Mouse (Mus musculus): ENCODE data around the gene Lama4. TPM values are rescaled to one million over a fixed set of nuclear protein-coding genes. Genes with fewer than 3 reads are reported as not detected.

Gene Lama4
- total and polyA plus RNA-seq, 3 experiments, result not detected

- Histone ChIP-seq H3K36me3 (ENCODE audit: control insufficient read depth in 1 of 2, insufficient read depth in 2 of 2, low read length in 2 of 2) (no peaks in the 10 kb centered on the region), H3K27me3 (ENCODE audit: control insufficient read depth in 1 of 2, insufficient read depth in 2 of 2, low read length in 2 of 2) (no peaks in the 10 kb centered on the region), H3K9me3 (replicated peaks; ENCODE audit: insufficient read depth, low read length) (no peaks in the 10 kb centered on the region), H3K27ac (ENCODE audit: control insufficient read depth, low read depth, low read length) (no peak overlapping the region), H3K4me1 (ENCODE audit: control insufficient read depth in 1 of 2, insufficient read depth in 2 of 2, low read length in 2 of 2) (no peaks in the 10 kb centered on the region), H3K4me3 (ENCODE audit: control insufficient read depth in 1 of 2, insufficient read depth in 1 of 2, low read depth in 2 of 2, low read length in 2 of 2) (no peak overlapping the region), H3K79me2 (ENCODE audit: control insufficient read depth, insufficient read depth, low read length, poor library complexity) (no peaks in the 10 kb centered on the region), H3K9ac (ENCODE audit: control insufficient read depth, low read depth, low read length, poor library complexity, severe bottlenecking) (no peak overlapping the region)
- DNase-seq (ENCODE audit: low read depth, low spot score), result no peak
- TF ChIP-seq MAFK (IDR thresholded peaks at IDR 0.05; ENCODE audit: borderline replicate concordance, low read depth, low read length) (no peak), MYB (IDR thresholded peaks at IDR 0.05; ENCODE audit: low read depth, low read length) (no peak), POLR2A (IDR thresholded peaks at IDR 0.05; ENCODE audit: control insufficient read depth in 1 of 2, insufficient read depth in 1 of 2, low read depth in 1 of 2, low read length in 2 of 2, poor library complexity in 1 of 2) (no peak), ETS1 (IDR thresholded peaks at IDR 0.05; ENCODE audit: low read depth, low read length) (no peak), MYC (IDR thresholded peaks at IDR 0.05; ENCODE audit: low read depth, low read length) (no peak), RCOR1 (IDR thresholded peaks at IDR 0.05; ENCODE audit: low read depth, low read length) (no peak)
These were observed 61.2 kb downstream of the Lama4 start for GRCm38 (mm10) chr10:39026529-39026928.

DNA sequence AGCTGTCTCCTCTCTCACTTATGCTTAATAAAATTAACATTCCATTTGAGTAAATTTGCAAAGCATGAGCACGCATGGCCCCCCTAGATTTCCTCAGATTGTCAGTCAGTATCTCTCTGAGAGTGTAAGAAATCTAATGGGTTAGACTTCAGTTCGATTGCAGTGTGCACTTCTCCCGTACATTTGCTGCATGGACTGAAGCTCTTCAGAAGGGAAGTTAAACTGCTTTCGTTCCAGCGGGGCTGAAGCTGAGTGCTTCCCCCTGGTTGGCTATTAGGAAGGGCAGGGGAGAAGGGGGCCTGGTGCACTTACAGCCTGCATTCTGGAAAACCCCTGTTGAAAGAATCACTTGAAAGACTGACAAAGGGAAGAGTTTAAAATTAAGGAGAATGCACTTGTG, 61.7 kb downstream of the Lama4 start:
- Histone ChIP-seq H3K27me3 (ENCODE audit: control insufficient read depth in 1 of 2, insufficient read depth in 2 of 2, low read length in 2 of 2) (no peaks in the 10 kb centered on the region), H3K36me3 (ENCODE audit: control insufficient read depth in 1 of 2, insufficient read depth in 2 of 2, low read length in 2 of 2) (no peaks in the 10 kb centered on the region)
- TF ChIP-seq ZC3H11A (IDR thresholded peaks at IDR 0.05; ENCODE audit: low read depth, low read length) (no peak), CTCF (IDR thresholded peaks at IDR 0.05 in 2 of 3, conservative IDR thresholded peaks at IDR 0.05 in 1 of 3; ENCODE audit: control insufficient read depth in 1 of 3, insufficient read depth in 1 of 3, low read depth in 2 of 3, low read length in 3 of 3, poor library complexity in 1 of 3, severe bottlenecking in 1 of 3) (no peak), MYC (IDR thresholded peaks at IDR 0.05; ENCODE audit: low read depth, low read length) (no peak), ZKSCAN1 (IDR thresholded peaks at IDR 0.05; ENCODE audit: low read depth, low read length) (no peak)

GRCm38 (mm10) chr10:39028403-39028802, 63.1 kb downstream of the Lama4 start:
- Histone ChIP-seq H3K36me3 (ENCODE audit: control insufficient read depth in 1 of 2, insufficient read depth in 2 of 2, low read length in 2 of 2) (no peaks in the 10 kb centered on the region), H3K27ac (ENCODE audit: control insufficient read depth, low read depth, low read length) (no peak overlapping the region), H3K9ac (ENCODE audit: control insufficient read depth, low read depth, low read length, poor library complexity, severe bottlenecking) (no peak overlapping the region), H3K79me2 (ENCODE audit: control insufficient read depth, insufficient read depth, low read length, poor library complexity) (no peaks in the 10 kb centered on the region), H3K27me3 (ENCODE audit: control insufficient read depth in 1 of 2, insufficient read depth in 2 of 2, low read length in 2 of 2) (no peaks in the 10 kb centered on the region), H3K9me3 (replicated peaks; ENCODE audit: insufficient read depth, low read length) (no peaks in the 10 kb centered on the region), H3K4me1 (ENCODE audit: control insufficient read depth in 1 of 2, insufficient read depth in 2 of 2, low read length in 2 of 2) (no peaks in the 10 kb centered on the region), H3K4me3 (ENCODE audit: control insufficient read depth in 1 of 2, insufficient read depth in 1 of 2, low read depth in 2 of 2, low read length in 2 of 2) (no peak overlapping the region)
- TF ChIP-seq GABPA (IDR thresholded peaks at IDR 0.05; ENCODE audit: low read depth, low read length) (no peak), MYB (IDR thresholded peaks at IDR 0.05; ENCODE audit: low read depth, low read length) (no peak), MXI1 (IDR thresholded peaks at IDR 0.05; ENCODE audit: low read depth, low read length) (no peak), ZKSCAN1 (IDR thresholded peaks at IDR 0.05; ENCODE audit: low read depth, low read length) (no peak), MAZ (IDR thresholded peaks at IDR 0.05; ENCODE audit: low read depth, low read length) (no peak), TBP (IDR thresholded peaks at IDR 0.05; ENCODE audit: low read depth, low read length) (no peak), POLR2AphosphoS2 (IDR thresholded peaks at IDR 0.05; ENCODE audit: low read length) (no peak), JUND (IDR thresholded peaks at IDR 0.05; ENCODE audit: low read depth, low read length) (no peak), USF1 (IDR thresholded peaks at IDR 0.05; ENCODE audit: low read depth, low read length) (no peak), MAFK (IDR thresholded peaks at IDR 0.05; ENCODE audit: borderline replicate concordance, low read depth, low read length) (no peak), NRF1 (IDR thresholded peaks at IDR 0.05; ENCODE audit: insufficient read depth, low read depth, low read length, poor library complexity, severe bottlenecking) (no peak), MAX (IDR thresholded peaks at IDR 0.05; ENCODE audit: low read length) (no peak), SMC3 (IDR thresholded peaks at IDR 0.05; ENCODE audit: low read depth, low read length) (no peak), GATA1 (IDR thresholded peaks at IDR 0.05; ENCODE audit: low read depth, low read length) (no peak), NELFE (IDR thresholded peaks at IDR 0.05; ENCODE audit: low read depth, low read length) (no peak), SIN3A (IDR thresholded peaks at IDR 0.05; ENCODE audit: low read length) (no peak), POLR2A (IDR thresholded peaks at IDR 0.05; ENCODE audit: control insufficient read depth in 1 of 2, insufficient read depth in 1 of 2, low read depth in 1 of 2, low read length in 2 of 2, poor library complexity in 1 of 2) (no peak), MYC (IDR thresholded peaks at IDR 0.05; ENCODE audit: low read depth, low read length) (no peak), EP300 (IDR thresholded peaks at IDR 0.05; ENCODE audit: low read depth in 1 of 2, low read length in 2 of 2) (no peak)
- no peak for DNase-seq (ENCODE audit: low read depth, low spot score)

More for the DNA sequence above, 61.7 kb downstream of the Lama4 start:
- H3K27ac ChIP-seq (ENCODE audit: control insufficient read depth, low read depth, low read length), result no peak overlapping the region
- no peak overlapping the region for H3K9ac ChIP-seq (ENCODE audit: control insufficient read depth, low read depth, low read length, poor library complexity, severe bottlenecking)
- DNase-seq (ENCODE audit: low read depth, low spot score), result no peak
- no peaks in the 10 kb centered on the region for H3K79me2 ChIP-seq (ENCODE audit: control insufficient read depth, insufficient read depth, low read length, poor library complexity)
- no peaks in the 10 kb centered on the region for H3K9me3 ChIP-seq (replicated peaks; ENCODE audit: insufficient read depth, low read length)
- H3K4me1 ChIP-seq (ENCODE audit: control insufficient read depth in 1 of 2, insufficient read depth in 2 of 2, low read length in 2 of 2), result no peaks in the 10 kb centered on the region
- no peak overlapping the region for H3K4me3 ChIP-seq (ENCODE audit: control insufficient read depth in 1 of 2, insufficient read depth in 1 of 2, low read depth in 2 of 2, low read length in 2 of 2)

Measured in MEL (cell line).